Mouse (Mus musculus) mouse trophoblast stem cell (cell line): ENCODE measurements around the gene Fmo2.

ENCODE experiments used
- in situ Hi-C, 2 experiments: fragments of 300-500 bp; cut with MseI, MboI; formaldehyde crosslinking; loops; 2 replicates in 1 of 2; 3 replicates in 1 of 2; pipeline ENCODE4 v1.15.1; 2025

Gene Fmo2

GRCm38 (mm10) chr1:162897838-162898811 lies at the start of gene Fmo2:
Fmo2 (minus strand) TSS chr1:162898726.
- in situ Hi-C loops = loop anchor here (5.0 to 10.0 kb wide), 2 partner anchors 157 to 159 kb away; no protein-coding TSS in a partner anchor

- in situ Hi-C loops = no loop called here
Observed at GRCm38 (mm10) chr1:162947934-162948333, 49.4 kb upstream of the Fmo2 start.

GRCm38 (mm10) chr1:162946837-162947558 lies 48.5 kb upstream of the Fmo2 start:
- in situ Hi-C loops = no loop called here

- in situ Hi-C loops = no loop called here
Observed at GRCm38 (mm10) chr1:162943700-162944099, 45.2 kb upstream of the Fmo2 start.

- in situ Hi-C loops = no loop called here
Observed at GRCm38 (mm10) chr1:162938696-162939351, 40.3 kb upstream of the Fmo2 start.

GRCm38 (mm10) chr1:162937970-162938695 lies 39.6 kb upstream of the Fmo2 start:
- in situ Hi-C loops = no loop called here

- in situ Hi-C loops = no loop called here
Observed at GRCm38 (mm10) chr1:162937415-162937814, 38.9 kb upstream of the Fmo2 start, which contains the start of gene Fmo6. Fmo6 (minus strand) TSS chr1:162937515.

GRCm38 (mm10) chr1:162934374-162935012 lies 36.0 kb upstream of the Fmo2 start:
- in situ Hi-C loops = no loop called here

- in situ Hi-C loops = no loop called here
Observed at GRCm38 (mm10) chr1:162932386-162932785, 33.9 kb upstream of the Fmo2 start.

- in situ Hi-C loops = no loop called here
Observed at GRCm38 (mm10) chr1:162931880-162932279, 33.4 kb upstream of the Fmo2 start.

GRCm38 (mm10) chr1:162931310-162931875 lies 32.9 kb upstream of the Fmo2 start:
- in situ Hi-C loops = no loop called here

GRCm38 (mm10) chr1:162930631-162931030 lies 32.1 kb upstream of the Fmo2 start:
- in situ Hi-C loops = no loop called here

- in situ Hi-C loops = no loop called here
Observed at GRCm38 (mm10) chr1:162929146-162929545, 30.6 kb upstream of the Fmo2 start.

GRCm38 (mm10) chr1:162925121-162925520 lies 26.6 kb upstream of the Fmo2 start:
- in situ Hi-C loops = no loop called here

GRCm38 (mm10) chr1:162916661-162917060 lies 18.1 kb upstream of the Fmo2 start:
- in situ Hi-C loops = no loop called here

GRCm38 (mm10) chr1:162914932-162915556 lies 16.5 kb upstream of the Fmo2 start:
- in situ Hi-C loops = no loop called here

GRCm38 (mm10) chr1:162912085-162912484 lies 13.6 kb upstream of the Fmo2 start:
- in situ Hi-C loops = no loop called here

GRCm38 (mm10) chr1:162901879-162902278 lies 3.4 kb upstream of the Fmo2 start:
- in situ Hi-C loops = no loop called here

- in situ Hi-C loops = loop anchor here (5.0 to 10.0 kb wide), 2 partner anchors 159 to 161 kb away; no protein-coding TSS in a partner anchor
Observed at GRCm38 (mm10) chr1:162895900-162896299, 2.6 kb downstream of the Fmo2 start.

GRCm38 (mm10) chr1:162893014-162893413 lies 5.5 kb downstream of the Fmo2 start:
- in situ Hi-C loops = loop anchor here in 1 of 2 experiments (10.0 kb wide), 1 partner anchor 162 kb away; no protein-coding TSS in a partner anchor
